Mouse (Mus musculus) G1E (cell line): ENCODE results near the gene Nktr.

Source experiments
- CTCF ChIP-seq: IDR thresholded peaks from 2 replicates; pipeline ENCODE4 v1.5.1; 2012; ENCODE audit warnings: low read depth, low read length, inconsistent platforms, mixed read lengths
- GATA1 ChIP-seq: IDR thresholded peaks from 2 replicates; pipeline ENCODE4 v1.6.1; 2012; ENCODE audit warnings: borderline replicate concordance, low read length, inconsistent platforms, mixed read lengths

DNA sequence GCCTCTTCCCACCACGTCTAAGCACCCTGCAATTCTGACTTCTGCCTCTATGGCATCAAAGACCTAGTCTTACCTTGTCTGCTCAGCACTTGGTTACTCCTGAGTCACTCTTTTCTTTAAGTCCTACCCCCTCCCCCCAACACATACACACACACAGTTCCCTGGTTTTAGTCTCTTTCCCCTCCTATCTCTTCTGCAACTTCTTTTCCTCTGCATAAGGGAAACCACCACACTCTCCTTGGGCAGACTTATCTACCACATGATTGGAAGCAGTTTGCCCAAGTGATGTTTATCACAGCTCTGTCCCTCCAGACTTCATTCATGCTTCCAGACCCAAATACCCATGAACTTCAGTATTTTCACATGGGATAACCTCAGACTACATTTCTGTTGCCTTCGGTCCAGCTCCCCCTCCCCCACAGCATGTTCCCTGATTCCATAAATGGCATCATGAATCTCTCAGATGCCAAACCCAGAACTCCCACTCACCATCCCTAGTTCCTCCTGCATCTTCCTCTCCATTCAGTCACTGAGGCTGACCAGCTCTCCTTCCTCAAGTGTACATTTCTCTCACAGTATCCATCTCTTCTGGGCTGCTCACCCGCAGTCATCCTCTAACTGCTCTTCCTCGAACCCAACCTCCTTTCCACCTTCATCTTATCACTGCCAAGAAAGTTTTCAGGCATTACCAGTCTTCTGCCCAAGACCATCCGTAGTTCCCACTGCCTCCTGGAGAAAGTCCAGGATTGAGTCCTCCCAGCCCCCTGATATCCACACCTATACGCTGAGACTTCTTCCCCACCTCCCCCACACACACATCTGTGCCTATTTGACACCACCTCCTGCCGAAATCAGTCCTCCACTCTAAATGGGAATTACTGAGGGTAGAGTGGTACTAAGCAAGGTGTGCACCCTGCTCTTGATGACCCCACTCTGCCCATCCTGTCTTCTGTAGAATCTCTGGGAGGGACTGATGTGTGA, 10.2 kb upstream of the Nktr start:
- TF ChIP-seq CTCF (no peak), GATA1 (no peak)
